Mouse (Mus musculus) induced T-regulatory cell, adult 2 months (primary cell): ENCODE data around the gene Nkain2.
A peak's percentile ranks its signal among the peaks of the same experiment; 100 is the strongest.
"Not testable (repeated sequence)": the region's sequence is repeated elsewhere in the genome, so short reads cannot be mapped to it uniquely, and the experiment has no call there.

Source experiments
- DNase-seq: peaks from one replicate; pipeline ENCODE4 v3.0.0-alpha.2; 2012; ENCODE audit warnings: low read depth

Gene Nkain2

DNA sequence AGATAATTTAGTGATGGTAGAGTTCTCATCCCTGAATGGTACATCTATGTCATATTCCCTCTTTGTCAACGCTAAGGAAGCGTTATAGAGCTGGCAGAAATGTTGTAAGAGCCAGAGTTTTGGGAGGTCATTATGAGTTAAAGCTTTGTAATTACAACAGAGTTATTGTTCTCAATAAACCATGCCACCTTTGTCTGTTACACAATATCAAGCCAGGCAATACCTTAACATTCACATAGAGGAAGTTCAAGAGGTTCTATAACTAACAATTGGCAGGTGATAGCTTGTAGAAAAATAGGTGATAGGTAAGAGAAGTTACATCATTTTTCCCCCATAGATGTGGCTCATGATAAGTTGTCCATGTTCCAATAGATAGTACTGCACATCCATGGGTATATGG, 832.0 kb downstream of the Nkain2 start:
- no peak for DNase-seq

- no peak for DNase-seq
These were observed 837.5 kb downstream of the Nkain2 start for GRCm38 (mm10) chr10:32052546-32053295.

DNA sequence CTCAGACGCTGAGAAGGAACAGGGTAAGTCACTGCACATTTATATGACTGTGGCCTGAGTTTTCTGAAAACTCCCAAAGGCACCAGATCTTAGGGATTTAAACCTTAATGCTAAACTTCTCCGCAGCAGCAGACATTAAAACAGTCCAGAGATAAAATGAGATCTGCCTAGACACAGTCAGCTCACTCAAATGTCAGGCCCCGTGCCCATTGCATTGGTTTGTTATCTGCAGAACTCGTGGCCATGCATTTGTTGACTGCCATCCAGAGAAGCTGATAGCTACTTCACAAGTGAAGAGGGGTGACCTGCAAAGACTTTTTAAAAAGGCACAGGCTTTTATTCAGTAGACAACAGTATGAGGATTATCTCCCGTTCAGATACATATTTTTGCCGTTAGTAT, 838.2 kb downstream of the Nkain2 start:
- no peak for DNase-seq

- no peak for DNase-seq
These were observed 860.3 kb downstream of the Nkain2 start for GRCm38 (mm10) chr10:32029996-32030395.

- no peak for DNase-seq
These were observed 871.9 kb downstream of the Nkain2 start for GRCm38 (mm10) chr10:32018385-32018784.

DNA sequence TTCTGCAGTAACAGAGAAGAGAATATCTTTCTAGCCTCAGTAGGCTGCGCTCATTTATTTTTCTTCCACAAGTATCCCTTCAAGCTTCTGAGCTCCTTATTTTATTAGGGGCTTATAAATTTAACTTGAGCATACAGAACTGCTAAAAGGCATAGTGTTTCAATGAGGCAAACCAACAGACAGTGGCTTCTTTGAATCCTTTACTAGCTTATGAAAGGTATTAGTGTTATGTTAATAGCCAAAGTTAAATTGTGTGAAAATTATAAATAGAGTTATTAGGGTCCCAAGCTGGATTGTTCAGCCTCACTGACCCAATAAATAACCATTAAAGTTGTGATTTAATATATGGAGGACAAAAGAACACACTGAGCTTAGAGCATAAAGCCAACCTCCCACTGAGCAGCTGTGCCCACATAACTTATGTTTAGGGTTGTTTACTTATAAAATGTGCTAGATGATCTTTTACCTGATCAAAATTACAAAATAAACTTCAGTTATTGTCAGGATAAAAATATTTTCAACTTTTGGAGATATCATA, 889.0 kb downstream of the Nkain2 start:
- no peak for DNase-seq

GRCm38 (mm10) chr10:31993205-31993604, 897.1 kb downstream of the Nkain2 start:
- no peak for DNase-seq

DNA sequence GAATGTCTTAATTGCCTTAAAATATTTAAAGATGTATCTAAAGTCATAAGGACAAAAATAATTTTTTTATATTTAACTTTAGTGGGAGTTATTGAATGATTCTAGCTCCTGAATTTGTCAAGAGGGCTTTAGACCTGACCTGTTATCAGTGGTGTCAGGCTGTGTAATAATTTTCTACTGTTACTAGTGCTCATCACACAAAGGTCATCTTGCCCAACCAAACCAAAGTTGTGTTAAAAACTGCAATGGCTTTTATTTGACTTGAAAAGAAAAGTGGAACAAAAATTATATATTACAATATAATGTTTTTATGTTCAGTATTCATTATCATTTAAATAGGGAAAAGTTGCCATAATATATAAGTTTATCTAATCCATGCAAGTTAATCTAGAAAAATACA, 911.9 kb downstream of the Nkain2 start:
- no peak for DNase-seq

- DNase-seq = no peak
These were observed 943.0 kb downstream of the Nkain2 start for GRCm38 (mm10) chr10:31947178-31947726.

DNA sequence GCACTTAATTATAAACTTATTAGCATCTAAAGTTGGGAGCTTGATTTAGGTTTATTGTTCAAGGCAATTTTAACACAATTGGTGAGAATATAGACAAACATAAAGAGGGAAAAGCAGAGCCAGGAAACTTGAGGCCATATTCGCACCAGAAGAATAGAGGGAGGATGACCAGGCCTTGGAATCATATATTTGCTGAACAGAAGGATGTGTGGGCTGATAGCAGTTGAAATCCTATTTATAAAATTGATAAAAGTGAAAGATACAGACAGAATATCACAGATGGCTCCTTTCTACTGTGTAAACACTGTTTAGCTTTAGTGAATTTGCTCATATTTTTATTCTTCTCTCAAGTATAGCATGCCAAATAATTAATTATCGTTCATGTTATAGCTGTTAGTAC, 958.3 kb downstream of the Nkain2 start:
- no peak for DNase-seq

- DNase-seq = no peak
These were observed 962.6 kb downstream of the Nkain2 start for GRCm38 (mm10) chr10:31927657-31928056.

DNA sequence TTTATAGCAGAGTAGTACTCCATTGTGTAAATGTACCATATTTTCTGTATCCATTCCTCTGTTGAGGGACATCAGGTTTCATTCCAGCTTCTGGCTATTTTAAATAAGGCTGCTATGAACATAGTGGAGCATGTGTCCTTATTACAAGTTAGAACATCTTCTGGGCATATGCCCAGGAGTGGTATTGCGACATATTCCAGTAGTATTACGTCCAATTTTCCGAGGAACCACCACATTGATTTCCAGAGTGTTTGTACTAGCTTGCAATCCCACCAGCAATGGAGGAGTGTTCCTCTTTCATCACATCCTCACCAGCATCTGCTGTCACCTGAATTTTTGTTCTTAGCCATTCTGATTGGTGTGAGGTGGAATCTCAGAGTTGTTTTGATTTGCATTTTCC, 969.4 kb downstream of the Nkain2 start:
- DNase-seq = not testable (repeated sequence)

GRCm38 (mm10) chr10:31907488-31907887, 982.8 kb downstream of the Nkain2 start:
- no peak for DNase-seq

DNA sequence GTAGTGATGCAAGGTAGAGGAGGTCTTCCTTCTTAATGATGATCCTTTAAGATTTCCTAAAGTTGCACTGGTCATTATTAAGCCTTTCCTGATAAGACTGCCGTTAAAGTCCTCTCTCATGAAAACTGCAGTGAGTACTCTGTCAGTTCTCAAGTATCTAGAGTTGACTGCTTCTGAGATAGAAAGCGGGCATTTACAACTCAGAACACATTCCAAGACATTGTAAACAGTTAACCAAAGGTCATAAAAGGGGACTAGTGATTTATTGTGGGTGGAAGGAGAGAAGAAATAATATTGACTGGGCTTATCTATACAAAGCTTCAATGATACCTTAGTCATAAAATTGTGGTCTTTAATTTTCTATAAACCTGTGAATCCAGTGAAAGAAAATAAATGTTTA, 990.8 kb downstream of the Nkain2 start:
- DNase-seq = no peak

DNA sequence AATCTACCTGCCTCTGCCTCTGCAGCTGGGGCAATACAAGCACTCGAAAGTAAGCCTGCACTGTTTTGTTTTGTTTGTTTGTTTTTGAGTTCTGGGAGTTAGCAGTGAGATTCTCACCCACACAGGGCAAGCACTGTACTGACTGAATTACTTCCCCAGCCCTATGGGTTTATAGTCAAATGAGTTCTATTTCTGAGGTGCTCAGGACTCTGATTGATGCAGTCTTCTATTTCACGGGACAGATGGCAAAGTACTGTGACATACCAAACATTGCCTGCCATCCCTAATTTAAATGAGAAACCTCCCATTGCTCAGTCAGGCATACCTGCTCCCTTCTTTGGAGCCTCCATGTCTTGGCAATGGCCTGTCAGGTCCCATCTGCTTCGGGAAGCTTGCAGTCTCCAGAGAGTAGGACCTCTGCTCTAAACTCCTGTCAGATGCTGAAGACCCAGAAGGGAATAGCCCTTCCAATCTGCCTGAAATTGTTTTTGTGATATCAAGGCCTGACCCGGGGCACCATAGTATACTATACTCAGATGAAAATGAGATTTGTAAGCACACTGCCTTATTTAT, 1016.9 kb downstream of the Nkain2 start:
- no peak for DNase-seq

GRCm38 (mm10) chr10:31868275-31868674, 1022.0 kb downstream of the Nkain2 start:
- DNase-seq = no peak

- DNase-seq = no peak
These were observed 1063.2 kb downstream of the Nkain2 start for GRCm38 (mm10) chr10:31827041-31827440.

DNA sequence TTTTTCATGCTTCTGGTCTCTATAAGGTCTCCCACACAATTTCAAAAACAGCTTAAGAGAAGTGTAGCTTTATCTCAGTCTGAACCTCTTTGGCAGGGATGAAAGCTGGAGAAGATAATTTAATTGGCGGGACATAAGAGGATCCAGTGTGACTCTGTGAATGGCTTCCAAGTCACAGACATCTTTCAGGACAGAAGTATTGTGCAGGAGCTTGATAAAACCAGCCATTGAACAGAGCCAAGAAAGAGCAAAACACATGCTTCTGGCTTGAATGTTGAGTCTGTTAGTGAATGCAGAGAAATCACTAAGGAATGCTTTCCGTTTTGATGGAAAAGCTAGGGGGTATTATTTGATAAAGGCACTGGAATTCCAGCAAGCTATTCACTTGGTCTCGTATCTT, 1077.7 kb downstream of the Nkain2 start:
- no peak for DNase-seq

DNA sequence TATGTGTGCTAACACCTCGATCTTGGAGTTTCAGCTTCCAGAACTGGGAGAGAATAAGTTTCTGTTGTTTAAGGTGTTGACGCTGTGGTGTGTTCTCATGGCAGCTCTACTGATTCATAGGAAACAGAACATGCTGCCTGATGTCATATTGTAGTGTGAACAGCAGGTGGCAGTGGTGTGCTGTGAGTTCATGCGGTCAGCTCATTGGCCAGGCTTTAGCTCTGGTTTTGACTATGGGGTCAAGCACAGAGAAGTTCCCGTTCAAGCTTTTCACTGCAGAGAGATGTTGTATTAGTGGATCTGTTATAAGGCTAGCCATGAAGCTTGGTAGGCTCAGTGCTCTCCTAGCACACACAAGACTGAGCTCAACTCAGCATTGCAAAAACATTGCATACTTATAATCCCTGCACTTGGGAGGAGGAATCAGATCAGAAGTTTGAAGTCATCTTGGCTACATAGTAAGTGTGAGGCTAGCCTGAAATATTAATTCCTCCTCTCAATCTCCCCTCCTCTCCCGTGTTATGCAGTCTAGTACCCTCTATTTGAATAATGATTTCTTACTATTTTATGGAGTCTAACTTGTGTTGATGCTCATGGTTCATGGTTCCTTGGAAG, 1147.7 kb downstream of the Nkain2 start:
- DNase-seq = peak; percentile 13

GRCm38 (mm10) chr10:31728036-31728435, 1162.2 kb downstream of the Nkain2 start:
- no peak for DNase-seq

- no peak for DNase-seq
These were observed 1243.0 kb downstream of the Nkain2 start for GRCm38 (mm10) chr10:31647270-31647669.

DNA sequence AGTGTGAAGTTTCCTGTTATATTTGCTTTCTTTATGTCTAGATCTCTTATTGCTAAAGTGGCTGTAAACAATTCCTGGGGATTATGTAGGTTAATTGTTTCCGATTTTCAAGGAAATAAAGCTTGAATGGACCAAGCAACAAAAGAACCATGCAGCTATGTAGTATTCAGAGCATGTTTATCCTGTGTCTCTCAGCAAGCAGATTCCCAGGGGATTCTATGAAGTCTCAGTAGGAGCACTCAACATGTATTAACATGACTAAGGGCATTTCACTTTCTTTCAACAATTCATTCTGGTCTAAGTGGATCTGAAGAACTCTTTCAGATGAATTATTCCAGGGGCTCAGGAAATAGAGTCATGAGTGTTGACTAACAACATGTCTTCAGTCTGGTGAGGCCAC, 1244.2 kb downstream of the Nkain2 start:
- no peak for DNase-seq
